Mouse (Mus musculus) spleen, adult 2 months (tissue): Measurements from ENCODE around the gene Gm49388. TPM values are rescaled to one million over a fixed set of nuclear protein-coding genes. Genes with fewer than 3 reads are reported as not detected.
A peak's percentile ranks its signal among the peaks of the same experiment; 100 is the strongest.

Experiments
- DNase-seq, 2 experiments: peaks; one replicate each; pipeline versions ENCODE4 v3.0.0 to v3.0.0-alpha.2; 2012 to 2021; ENCODE audit warnings: low spot score in 2 of 2, low read depth in 1 of 2
- H3K27ac ChIP-seq: fragments of 200-500 bp; 2 replicates; pipeline ENCODE4 v1.5.1; 2012; ENCODE audit warnings: low read length, inconsistent platforms; ENCODE audit not compliant: insufficient read depth
- H3K27me3 ChIP-seq: fragments of 200-500 bp; 2 replicates; pipeline ENCODE4 v1.6.1; 2012; ENCODE audit warnings: mild to moderate bottlenecking, moderate library complexity, low read length, inconsistent platforms; ENCODE audit not compliant: control insufficient read depth, insufficient read depth
- H3K36me3 ChIP-seq: fragments of 200-500 bp; 2 replicates; pipeline ENCODE4 v1.6.1; 2012; ENCODE audit warnings: mild to moderate bottlenecking, low read length, inconsistent platforms; ENCODE audit not compliant: control insufficient read depth, insufficient read depth
- H3K4me1 ChIP-seq: fragments of 200-500 bp; 2 replicates; pipeline ENCODE4 v1.6.1; 2011; ENCODE audit warnings: inconsistent platforms; ENCODE audit not compliant: control insufficient read depth, insufficient read depth, insufficient read length
- H3K4me3 ChIP-seq: fragments of 200-500 bp; 2 replicates; pipeline ENCODE4 v1.5.1; 2011; ENCODE audit warnings: mild to moderate bottlenecking, inconsistent platforms; ENCODE audit not compliant: insufficient read depth, insufficient read length; ENCODE audit errors: extremely low read depth
- CTCF ChIP-seq: fragments of 200-500 bp; IDR thresholded peaks from 2 replicates; pipeline ENCODE4 v1.5.1; 2011; ENCODE audit warnings: mild to moderate bottlenecking, inconsistent platforms; ENCODE audit not compliant: insufficient read depth, insufficient read length, insufficient replicate concordance; ENCODE audit errors: extremely low read depth
- POLR2A ChIP-seq: fragments of 200-500 bp; IDR thresholded peaks from 2 replicates; pipeline ENCODE4 v1.6.1; 2011; ENCODE audit warnings: low read depth, low read length, inconsistent platforms
- WGBS: fragments of 180-500 bp; shearing (Covaris S2); methylation state at CpG from one replicate; pipeline ENCODE4 v1.1.7; 2018; 5-methylcytosine and 5-hydroxymethylcytosine counted together
- polyA plus RNA-seq: library from polyadenylated mRNA; depleted of rRNA; stranded (reverse); fragments of >200 nt; gene quantifications from 2 replicates; pipeline ENCODE4 v1.2.3, GENCODE M21; 2012

Gene Gm49388
- polyA plus RNA-seq, 1 experiment = not detected

DNA sequence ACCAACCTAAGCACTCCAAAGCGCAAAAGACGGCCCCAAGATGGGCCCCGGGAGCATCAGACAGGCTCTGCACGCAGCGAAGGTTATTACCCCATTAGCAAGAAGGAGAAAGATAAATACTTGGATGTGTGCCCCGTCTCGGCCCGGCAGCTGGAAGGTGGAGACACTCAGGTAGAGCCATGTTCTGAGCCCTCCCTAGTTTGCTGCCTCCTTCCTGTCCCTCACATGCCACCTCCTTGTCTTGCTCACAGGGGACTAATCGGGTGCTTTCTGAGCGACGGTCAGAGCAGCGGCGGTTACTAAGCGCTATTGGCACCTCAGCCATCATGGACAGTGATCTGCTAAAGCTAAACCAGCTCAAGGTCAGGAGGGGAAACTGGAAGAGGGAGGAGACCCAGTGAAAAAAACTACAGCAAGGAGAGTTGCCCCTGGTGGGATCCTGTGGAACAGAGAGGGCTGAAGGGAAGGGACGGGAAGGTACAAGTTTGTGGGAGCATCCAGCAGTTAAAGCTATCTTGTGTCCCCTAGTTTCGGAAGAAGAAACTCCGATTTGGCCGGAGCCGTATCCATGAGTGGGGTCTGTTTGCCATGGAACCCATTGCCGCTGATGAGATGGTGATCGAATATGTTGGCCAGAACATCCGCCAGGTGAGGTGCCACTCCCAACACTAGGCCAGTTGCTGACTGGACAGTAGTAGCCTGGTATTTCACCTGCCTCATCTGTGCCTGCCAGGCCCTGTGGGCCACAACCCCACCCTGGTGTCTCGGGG, 11.9 kb downstream of the Gm49388 start:
- Histone ChIP-seq H3K27me3 (no peaks in the 10 kb centered on the region), H3K36me3 (peaks cover 41% of the 10 kb centered on the region), H3K4me3 (no peak overlapping the region), H3K4me1 (no peaks in the 10 kb centered on the region), H3K27ac (no peak overlapping the region)
- DNase-seq = no peak
- 95% methylated on average over 23 of the region's 23 CpGs for WGBS
- TF ChIP-seq POLR2A (no peak), CTCF (no peak)

DNA sequence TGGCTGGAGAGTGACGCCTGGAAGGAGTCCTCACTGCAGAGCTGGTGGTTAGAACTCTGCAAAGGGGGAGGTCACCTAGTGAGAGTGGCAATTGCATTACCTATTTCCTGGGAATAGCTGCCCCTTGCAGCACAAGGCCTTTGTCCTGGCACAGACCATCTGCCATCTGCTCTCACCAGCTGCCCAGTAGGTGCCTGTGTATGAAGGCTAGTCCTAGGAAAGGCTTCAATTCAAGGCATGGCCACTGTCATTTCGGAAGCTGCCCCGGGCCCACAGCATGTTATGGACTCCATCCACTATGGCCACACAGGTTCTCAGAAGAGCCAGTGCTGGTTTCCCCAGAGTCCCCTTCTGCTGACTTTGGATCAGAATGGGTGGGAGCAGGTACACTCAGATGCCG, 13.2 kb downstream of the Gm49388 start:
- WGBS = 88% methylated on average over 4 of the region's 4 CpGs
- H3K4me1 ChIP-seq = no peaks in the 10 kb centered on the region
- no peak for DNase-seq
- H3K27me3 ChIP-seq = no peaks in the 10 kb centered on the region
- H3K27ac ChIP-seq = no peak overlapping the region
- TF ChIP-seq POLR2A (no peak), CTCF (no peak)
- no peak overlapping the region for H3K4me3 ChIP-seq
- H3K36me3 ChIP-seq = peaks cover 37% of the 10 kb centered on the region

DNA sequence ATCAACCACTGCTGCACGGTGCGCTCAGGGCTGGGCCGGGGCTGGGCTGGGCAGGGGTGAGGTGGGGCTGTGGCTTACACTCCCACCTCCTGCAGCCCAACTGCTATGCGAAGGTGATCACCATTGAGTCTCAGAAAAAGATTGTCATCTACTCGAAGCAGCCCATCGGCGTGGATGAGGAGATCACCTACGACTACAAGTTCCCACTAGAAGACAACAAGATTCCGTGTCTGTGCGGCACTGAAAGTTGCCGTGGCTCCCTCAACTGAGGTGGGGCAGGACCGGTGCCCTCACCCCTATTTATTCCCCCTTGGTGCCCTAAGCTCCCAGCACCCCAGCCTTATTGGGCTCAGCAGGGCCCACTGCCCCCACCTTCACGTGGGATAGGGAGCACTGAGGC, 13.8 kb downstream of the Gm49388 start:
- H3K4me3 ChIP-seq = no peak overlapping the region
- peaks cover 37% of the 10 kb centered on the region for H3K36me3 ChIP-seq
- 88% methylated on average over 13 of the region's 13 CpGs for WGBS

DNA sequence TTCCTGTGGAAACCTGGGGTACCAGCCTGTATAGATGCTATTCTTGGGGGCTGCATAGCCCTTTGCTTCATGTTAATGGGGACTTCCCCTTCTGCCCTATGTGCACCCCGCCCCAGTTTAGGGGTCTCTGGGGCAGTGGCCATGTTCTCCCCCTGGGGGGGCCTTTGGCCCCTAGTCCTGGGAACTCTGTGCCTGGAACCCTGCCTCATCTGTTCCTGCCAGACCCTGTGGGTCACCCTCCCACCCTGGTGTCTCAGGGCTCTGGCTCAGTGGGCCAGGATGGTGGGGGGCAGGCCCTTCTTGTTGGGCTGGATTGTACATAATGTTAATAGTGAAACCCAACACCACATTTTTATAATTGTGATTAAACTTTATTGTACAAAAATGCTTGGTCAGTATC, 14.3 kb downstream of the Gm49388 start:
- TF ChIP-seq CTCF = no peak
- no peak for TF ChIP-seq POLR2A
- no peaks in the 10 kb centered on the region; the same call in 1 of the 2 replicates for H3K4me1 ChIP-seq
- peaks cover 37% of the 10 kb centered on the region for H3K36me3 ChIP-seq
- no peaks in the 10 kb centered on the region for H3K27me3 ChIP-seq
- DNase-seq = no peak
- no peak overlapping the region for H3K27ac ChIP-seq
- WGBS = 33% methylated on average over 1 of the region's 1 CpGs
- no peak overlapping the region for H3K4me3 ChIP-seq

More for the DNA sequence above, 13.8 kb downstream of the Gm49388 start:
- no peak for DNase-seq
- Histone ChIP-seq H3K27ac (no peak overlapping the region), H3K27me3 (no peaks in the 10 kb centered on the region), H3K4me1 (no peaks in the 10 kb centered on the region; the same call in 1 of the 2 replicates)
- TF ChIP-seq POLR2A = no peak
- no peak for TF ChIP-seq CTCF

DNA sequence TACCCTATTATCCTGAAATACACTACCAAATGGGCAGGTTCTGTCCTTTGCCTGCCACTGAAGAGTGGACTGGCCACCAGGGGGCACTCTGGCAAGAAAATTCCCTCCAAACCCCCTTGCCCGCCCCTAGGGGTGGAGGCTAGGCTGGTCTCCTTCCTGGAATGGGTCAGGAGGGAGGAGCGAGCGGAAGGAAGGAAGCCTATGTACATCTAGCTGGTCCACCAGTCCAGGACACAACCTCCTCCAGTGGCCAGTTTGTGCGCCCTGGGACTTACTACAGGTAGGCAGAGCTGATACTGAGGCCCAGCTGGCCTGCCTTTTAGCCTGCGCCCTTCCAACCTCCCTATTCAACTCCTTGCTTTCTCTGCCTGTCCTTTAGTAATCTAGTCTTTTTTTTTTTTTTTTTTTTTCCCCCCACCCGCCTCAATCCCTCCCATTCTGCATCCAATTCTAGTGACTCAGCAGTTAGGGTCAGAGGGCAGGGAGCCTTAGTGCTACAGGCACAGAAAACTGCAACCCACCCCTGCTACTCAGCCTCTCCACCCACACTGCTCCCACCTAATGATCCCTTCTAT, 15.1 kb downstream of the Gm49388 start, which contains the start of gene Hsd3b7:
Hsd3b7 (plus strand) TSS at position 170 of the 575 bp plus-strand sequence.
- 53% methylated on average over 6 of the region's 6 CpGs for WGBS
- Histone ChIP-seq H3K27ac (no peak within 1 kb of the TSS), H3K27me3 (no peaks in the 10 kb centered on the region), H3K4me3 (peak within 1 kb of the TSS; percentile 23; the same call in 1 of the 2 replicates), H3K36me3 (peaks cover 34% of the 10 kb centered on the region), H3K4me1 (no peaks in the 10 kb centered on the region; the same call in 1 of the 2 replicates)
- peak; percentile 31 to 66 for DNase-seq
- peak; percentile 86; the same call in 1 of the 2 replicates for TF ChIP-seq CTCF
- TF ChIP-seq POLR2A = no peak

DNA sequence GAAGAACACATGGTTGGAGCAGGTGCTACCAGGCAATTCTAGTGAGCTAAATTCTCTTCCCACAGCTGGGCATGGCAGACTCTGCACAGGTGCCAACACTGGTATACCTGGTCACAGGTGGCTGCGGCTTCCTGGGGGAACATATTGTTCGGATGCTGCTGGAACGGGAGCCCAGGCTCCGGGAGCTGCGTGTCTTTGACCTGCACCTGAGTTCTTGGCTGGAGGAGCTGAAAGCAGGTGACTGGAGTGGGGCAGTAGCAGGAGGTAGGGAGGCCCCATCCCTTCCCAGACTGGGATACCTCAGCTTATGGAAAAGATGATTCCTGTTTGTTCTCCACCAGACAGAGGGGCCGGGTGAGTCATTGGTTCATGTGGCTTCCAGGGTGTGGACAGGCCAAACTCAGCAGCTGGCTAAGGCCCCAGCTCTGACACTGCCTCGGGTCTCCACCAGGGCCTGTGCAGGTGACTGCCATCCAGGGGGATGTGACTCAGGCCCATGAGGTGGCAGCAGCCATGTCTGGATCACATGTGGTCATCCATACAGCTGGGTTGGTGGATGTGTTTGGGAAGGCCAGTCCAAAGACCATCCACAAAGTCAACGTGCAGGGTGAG, 15.7 kb downstream of the Gm49388 start:
- WGBS = 83% methylated on average over 8 of the region's 8 CpGs
- Histone ChIP-seq H3K27ac (no peak overlapping the region), H3K4me3 (no peak overlapping the region), H3K27me3 (no peaks in the 10 kb centered on the region), H3K4me1 (no peaks in the 10 kb centered on the region; the same call in 1 of the 2 replicates), H3K36me3 (peaks cover 28% of the 10 kb centered on the region)
- no peak for TF ChIP-seq POLR2A
- no peak for TF ChIP-seq CTCF
- DNase-seq = no peak

DNA sequence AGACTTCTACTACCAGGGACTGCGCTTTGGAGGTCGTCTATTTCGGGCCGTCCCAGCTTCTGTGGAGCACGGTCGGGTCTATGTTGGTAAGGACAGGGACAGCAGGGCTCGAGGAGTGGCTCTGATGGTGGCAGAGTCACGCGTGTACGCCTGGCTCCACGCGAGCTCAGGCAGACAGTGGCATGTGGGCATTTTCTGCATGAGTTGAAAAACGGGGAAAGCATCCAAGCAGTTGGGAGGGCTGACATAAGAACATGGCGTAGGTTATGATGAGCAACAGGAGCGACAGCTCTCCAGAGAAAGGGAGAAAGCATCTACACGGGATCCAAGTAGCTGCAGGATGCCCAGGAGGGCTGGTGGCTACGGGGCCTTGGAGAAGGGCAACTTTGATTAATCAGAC, 16.9 kb downstream of the Gm49388 start:
- no peak overlapping the region for H3K4me3 ChIP-seq

More for the DNA sequence above, 16.9 kb downstream of the Gm49388 start:
- peaks cover 17% of the 10 kb centered on the region for H3K36me3 ChIP-seq
- H3K4me1 ChIP-seq = no peaks in the 10 kb centered on the region; the same call in 1 of the 2 replicates
- no peaks in the 10 kb centered on the region for H3K27me3 ChIP-seq
- no peak for DNase-seq
- WGBS = 93% methylated on average over 17 of the region's 17 CpGs
- no peak for TF ChIP-seq POLR2A
- TF ChIP-seq CTCF = no peak
- H3K27ac ChIP-seq = no peak overlapping the region
